Mouse (Mus musculus): ENCODE measurements around the gene 1700020L24Rik.

Gene 1700020L24Rik

GRCm38 (mm10) chr11:83437377-83437776, at the start of gene 1700020L24Rik:
Gene 1700020L24Rik (plus strand): TSS chr11:83437677.
- no peak for DNase-seq

GRCm38 (mm10) chr11:83393062-83393461, 44.4 kb upstream of the 1700020L24Rik start:
- DNase-seq, result no peak

GRCm38 (mm10) chr11:83394802-83395439, 42.6 kb upstream of the 1700020L24Rik start:
- DNase-seq, result no peak

- no peak for DNase-seq
Measured at GRCm38 (mm10) chr11:83397626-83398025, 39.9 kb upstream of the 1700020L24Rik start.

GRCm38 (mm10) chr11:83398724-83399123, 38.8 kb upstream of the 1700020L24Rik start:
- DNase-seq, result no peak

GRCm38 (mm10) chr11:83403787-83404186, 33.7 kb upstream of the 1700020L24Rik start:
- no peak for DNase-seq

- DNase-seq, result no peak
Measured at GRCm38 (mm10) chr11:83406391-83406790, 31.1 kb upstream of the 1700020L24Rik start.

- DNase-seq, result no peak
Measured at GRCm38 (mm10) chr11:83408242-83408641, 29.2 kb upstream of the 1700020L24Rik start.

- DNase-seq, result peak; percentile 64
Measured at GRCm38 (mm10) chr11:83409087-83409754, 28.3 kb upstream of the 1700020L24Rik start, which contains the start of gene Rasl10b. Gene Rasl10b (plus strand): TSS chr11:83409137.

- DNase-seq, result peak; percentile 42
Measured at GRCm38 (mm10) chr11:83409792-83410291, 27.6 kb upstream of the 1700020L24Rik start.

GRCm38 (mm10) chr11:83410510-83410909, 27.0 kb upstream of the 1700020L24Rik start:
- no peak for DNase-seq

- no peak for DNase-seq
Measured at GRCm38 (mm10) chr11:83417080-83417479, 20.4 kb upstream of the 1700020L24Rik start.

GRCm38 (mm10) chr11:83417708-83418107, 19.8 kb upstream of the 1700020L24Rik start:
- DNase-seq, result no peak

GRCm38 (mm10) chr11:83418566-83418965, 18.9 kb upstream of the 1700020L24Rik start:
- DNase-seq, result peak; percentile 57

GRCm38 (mm10) chr11:83420338-83420737, 17.1 kb upstream of the 1700020L24Rik start:
- peak; percentile 67 for DNase-seq

GRCm38 (mm10) chr11:83421305-83421704, 16.2 kb upstream of the 1700020L24Rik start:
- DNase-seq, result peak; percentile 51

- DNase-seq, result peak; percentile 81
Measured at GRCm38 (mm10) chr11:83424681-83425080, 12.8 kb upstream of the 1700020L24Rik start.

- no peak for DNase-seq
Measured at GRCm38 (mm10) chr11:83426964-83427363, 10.5 kb upstream of the 1700020L24Rik start.

GRCm38 (mm10) chr11:83429355-83429754, 8.1 kb upstream of the 1700020L24Rik start, which contains the start of gene Gas2l2:
Gene Gas2l2 (minus strand): TSS chr11:83429455.
- no peak for DNase-seq

GRCm38 (mm10) chr11:83432533-83432932, 4.9 kb upstream of the 1700020L24Rik start:
- DNase-seq, result no peak

- no peak for DNase-seq
Measured at GRCm38 (mm10) chr11:83439426-83440060, 2.1 kb downstream of the 1700020L24Rik start.

GRCm38 (mm10) chr11:83440081-83441064, 2.9 kb downstream of the 1700020L24Rik start:
- peak; percentile 88 for DNase-seq
